Mouse (Mus musculus) brain, adult 2 months (tissue): ENCODE data around the gene Il1rl2.
"Not testable (repeated sequence)": the region's sequence is repeated elsewhere in the genome, so short reads cannot be mapped to it uniquely, and the experiment has no call there.

Experiments
- DNase-seq: peaks from one replicate; pipeline ENCODE4 v3.0.0; 2011; ENCODE audit warnings: low read depth, low spot score

Gene Il1rl2

DNA sequence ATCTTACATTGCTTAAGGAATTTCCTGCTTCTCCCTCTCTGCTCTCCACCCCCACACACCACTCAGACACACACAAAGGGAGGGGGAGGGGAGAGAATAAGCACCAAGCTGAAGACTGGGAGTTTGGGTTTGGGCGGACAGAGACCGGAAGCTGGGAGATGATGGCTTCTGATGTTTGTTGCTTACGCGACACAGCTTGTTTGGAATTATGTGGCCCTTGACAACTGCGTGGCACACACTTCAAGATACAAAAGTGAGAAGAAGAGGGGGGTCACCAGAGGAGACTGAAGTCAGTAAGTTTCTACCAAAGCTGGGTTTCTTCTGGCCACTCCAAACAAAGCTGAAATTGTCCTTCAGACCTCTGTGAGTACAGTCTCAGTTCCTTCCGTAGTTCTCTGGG, at the start of gene Il1rl2:
Il1rl2 (plus strand) TSS at position 154 of the 400 bp plus-strand sequence.
- DNase-seq = peak; percentile 40

DNA sequence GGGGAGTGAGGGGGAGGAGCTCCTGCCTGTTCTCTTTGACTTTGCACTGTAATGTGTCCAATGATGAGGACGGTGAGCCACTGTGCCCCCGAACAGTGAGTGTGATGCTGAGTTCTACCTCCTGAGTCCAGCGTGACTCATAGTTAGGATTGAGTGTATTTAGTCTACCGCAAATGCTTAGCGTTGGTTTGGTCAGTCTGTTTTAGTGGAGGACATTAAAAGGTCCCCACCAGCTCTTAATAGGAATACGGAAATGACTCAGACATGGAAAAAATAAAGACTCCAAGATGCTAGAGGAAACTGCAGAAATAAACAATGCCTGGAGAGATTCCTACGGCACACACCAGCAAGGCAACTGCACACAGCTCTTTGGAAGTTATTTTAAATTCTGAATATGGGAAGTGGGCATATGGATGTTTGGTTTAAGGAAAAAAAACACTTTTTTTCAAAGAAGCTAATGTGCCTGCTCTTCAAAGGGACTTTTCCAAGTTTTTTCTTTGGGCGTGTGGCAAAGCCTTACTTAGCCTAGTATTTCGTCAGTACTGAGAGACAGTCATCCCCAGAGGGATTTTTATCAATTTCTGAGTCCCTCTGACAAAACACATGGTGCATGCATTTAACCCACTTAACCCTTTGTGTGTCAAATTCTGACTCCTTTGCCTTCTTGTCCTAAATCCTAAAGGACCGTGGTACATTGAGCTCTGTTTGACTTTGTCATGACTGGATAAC, 49.0 kb upstream of the Il1rl2 start:
- DNase-seq = no peak

DNA sequence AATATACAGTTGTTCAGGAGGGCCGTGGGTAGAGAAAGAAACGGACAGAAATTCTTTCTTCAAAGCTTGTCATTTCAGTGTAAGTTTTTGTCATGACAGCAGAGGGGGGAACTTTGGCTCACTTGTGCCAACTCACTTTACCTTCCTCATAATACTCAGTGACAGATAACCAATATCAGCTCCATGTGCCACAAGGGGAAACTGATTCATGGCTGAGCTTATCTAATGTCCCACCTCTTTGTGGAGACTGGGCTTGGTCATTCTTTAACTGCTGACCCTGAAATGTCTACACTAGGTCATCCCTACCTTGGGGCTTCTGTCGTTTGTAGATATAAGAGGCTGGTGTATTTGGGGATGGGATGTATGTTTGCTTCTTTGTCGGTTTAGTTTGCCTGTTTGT, 46.5 kb upstream of the Il1rl2 start:
- no peak for DNase-seq

DNA sequence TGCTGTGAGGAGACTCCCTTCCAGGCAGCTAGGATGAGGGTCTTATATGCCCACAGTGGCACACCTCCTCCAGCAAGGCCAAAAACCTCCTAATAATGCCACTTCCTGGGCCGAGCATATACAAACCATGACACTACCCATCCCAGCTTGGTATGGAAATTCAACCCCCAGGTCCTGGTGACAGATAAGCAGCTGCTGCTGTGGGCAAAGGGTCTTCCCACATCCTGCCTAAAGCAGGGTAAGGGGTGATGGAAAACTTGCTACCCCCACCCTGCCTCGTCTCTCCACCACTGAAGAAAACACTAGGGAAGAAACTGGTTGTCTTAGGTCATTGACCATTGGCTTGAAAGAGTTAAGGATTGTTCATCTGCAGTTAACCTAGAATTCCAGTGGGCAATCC, 45.7 kb upstream of the Il1rl2 start:
- DNase-seq = no peak

DNA sequence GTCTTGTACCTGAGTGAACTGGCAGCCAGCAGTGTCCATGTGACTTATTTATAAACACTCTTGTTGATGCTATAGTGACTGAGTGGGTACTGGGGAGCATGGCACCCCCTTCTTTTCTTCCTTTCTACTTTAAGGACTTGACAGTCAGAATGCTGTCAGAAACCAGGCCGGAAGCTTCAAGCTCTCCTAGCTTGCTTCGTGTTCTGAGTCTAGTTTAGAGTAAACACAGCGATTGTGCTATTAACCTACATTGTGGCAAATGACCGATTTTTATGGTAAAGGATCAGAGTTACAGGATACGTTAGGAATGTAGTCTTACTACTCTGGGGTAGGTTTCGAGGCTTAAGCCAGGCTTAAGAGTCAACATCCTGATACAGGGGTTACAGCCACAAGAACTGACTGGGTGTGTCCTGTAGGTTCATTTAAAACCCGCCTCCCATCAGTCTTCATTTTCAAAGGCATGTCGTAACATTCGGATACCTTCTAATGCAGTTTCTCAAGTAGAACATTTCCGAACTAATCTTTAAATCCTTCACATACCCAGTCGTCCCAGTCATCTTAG, 45.1 kb upstream of the Il1rl2 start:
- no peak for DNase-seq

DNA sequence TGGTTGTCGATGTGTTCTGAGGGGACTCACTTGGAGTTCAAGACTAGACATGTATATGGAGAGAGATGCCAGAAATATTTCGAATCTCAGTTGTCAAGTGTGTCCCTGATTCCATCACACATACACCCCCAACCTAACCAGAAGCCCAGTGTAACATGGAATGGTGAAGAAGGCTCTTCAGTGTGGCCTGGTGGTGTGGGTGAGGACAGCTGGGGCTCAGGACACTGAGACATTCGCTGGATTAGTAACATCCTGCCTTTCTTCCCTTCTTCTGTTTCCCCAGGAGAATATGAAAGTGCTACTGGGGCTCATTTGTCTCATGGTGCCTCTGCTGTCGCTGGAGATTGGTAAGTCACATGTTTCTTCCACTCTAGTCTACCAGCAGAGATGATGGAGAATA, 42.5 kb upstream of the Il1rl2 start:
- no peak for DNase-seq

DNA sequence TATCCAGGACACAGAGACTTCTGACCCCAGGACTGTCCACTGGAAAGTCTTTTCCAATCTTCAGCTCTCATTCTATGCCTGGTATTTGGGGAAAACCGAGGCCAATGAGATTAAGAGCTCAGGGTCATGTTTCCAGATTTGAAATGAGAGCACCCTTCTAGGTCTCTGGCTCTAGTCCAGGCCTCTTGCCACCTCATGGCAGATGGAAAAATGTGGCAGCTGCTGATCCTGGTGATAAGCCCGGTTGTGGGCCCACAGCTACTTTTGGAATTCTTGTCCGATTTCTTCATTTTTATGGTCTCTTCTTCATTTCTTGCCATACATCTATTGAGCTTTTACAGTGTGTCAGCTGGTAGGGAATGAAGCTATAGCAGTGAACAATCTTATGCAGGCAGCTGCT, 42.0 kb upstream of the Il1rl2 start:
- DNase-seq = peak; percentile 31

DNA sequence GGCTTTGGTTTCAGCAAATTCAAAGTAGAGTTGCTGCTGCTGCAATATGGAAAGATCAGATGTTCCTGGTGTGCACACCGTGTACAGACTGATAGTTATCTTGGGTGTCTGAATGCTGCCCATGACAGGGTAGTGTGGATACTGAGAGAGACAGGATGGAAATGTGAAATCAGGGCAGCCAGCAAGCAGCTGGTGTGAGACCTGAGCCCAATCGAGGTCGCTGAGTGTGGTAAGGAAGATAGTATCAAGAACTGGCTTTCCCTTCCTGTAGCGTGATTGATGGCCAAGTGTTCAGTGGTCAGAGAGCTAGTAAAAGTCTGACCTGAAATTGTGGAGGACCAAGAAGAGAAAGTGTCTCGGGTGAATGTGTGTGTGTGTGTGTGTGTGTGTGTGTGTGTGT, 40.4 kb upstream of the Il1rl2 start:
- no peak for DNase-seq

DNA sequence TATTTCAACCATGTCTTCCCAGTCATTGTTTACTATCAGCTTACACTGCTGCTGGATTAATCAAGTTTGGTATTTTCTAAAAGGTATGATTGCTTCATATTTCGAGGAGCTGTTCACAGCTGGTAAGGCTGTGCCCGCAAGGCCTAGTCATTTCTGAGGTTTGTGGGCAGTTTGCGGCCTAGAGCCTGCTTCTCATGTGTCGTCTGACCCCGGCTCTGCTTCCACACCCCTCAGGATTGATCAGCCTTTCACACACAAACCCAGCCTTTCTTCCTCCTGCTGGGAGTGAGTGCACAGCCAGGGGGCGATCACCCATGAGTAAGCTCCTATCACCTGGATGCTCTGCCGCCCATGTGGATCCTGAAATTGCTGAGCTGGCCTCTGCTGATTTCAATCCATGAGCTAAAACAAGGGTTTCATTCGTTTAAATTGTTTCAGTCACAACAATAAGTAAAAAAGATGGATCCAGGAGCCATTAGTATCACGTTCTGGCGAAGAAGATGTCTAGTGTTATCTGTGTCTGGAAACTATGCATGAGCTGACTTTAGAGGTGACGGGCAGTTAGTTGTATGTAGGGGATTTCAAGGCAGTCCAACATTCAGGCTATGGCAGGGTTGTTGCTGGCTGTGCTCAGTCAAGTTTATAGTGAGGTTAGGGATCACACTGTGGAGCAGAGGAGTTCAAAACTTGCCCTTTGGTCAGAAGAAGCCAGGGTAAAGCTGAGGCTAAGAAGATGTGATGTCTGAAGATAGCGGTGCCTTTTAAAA, 33.7 kb upstream of the Il1rl2 start:
- no peak for DNase-seq

DNA sequence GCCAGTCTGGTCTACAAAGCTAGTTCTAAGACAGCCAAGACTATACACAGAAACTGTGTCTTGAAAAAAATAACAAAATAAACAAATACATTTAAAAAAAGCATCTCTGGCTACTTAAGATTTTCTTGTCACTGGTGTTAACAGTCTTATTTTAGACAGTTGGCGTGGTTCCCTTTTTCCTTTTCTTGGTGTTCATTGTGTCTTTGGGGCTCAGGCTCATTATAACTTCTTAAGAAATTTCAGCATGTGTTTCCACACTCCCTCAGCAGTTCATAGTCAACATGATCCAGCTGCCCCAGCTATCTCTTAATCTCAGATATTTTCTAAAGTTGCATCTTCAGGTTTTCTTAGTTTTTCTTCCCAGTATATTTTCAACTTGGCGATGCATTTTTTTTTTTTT, 32.2 kb upstream of the Il1rl2 start:
- DNase-seq = no peak

DNA sequence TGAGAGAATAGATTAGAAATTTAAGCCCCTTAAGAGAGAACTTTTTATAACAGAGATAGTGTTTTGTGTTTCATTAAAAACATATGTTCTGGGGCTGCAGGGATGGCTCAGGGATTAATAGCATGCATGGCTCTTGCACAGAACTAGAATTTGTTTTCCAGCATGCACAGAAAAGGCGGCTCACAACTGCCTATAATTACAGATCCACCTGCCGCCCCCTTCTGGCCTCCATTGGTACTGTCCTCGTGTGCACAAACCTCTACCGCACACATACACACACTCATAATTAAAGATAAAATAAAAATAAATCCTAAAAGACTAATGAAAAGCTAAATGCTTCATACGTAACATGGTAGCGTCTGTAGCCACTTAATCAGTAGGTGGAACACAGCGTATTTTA, 30.5 kb upstream of the Il1rl2 start:
- no peak for DNase-seq

DNA sequence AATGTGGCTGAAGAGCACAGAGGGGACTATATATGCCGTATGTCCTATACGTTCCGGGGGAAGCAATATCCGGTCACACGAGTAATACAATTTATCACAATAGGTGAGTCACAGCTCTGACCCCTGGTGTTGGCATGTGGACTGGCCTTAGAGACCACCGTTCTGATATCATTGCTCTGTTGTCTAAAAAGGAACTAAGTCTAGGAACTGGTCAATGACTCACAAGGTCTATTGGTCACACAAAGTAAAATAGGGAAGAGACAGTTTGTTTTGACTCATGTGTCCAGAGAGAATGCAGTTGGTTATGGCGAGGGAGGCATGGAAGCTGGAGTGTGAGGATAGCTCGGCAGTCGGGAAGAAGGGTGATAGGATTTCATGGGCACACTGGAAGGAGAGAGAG, 29.6 kb upstream of the Il1rl2 start:
- DNase-seq = no peak

DNA sequence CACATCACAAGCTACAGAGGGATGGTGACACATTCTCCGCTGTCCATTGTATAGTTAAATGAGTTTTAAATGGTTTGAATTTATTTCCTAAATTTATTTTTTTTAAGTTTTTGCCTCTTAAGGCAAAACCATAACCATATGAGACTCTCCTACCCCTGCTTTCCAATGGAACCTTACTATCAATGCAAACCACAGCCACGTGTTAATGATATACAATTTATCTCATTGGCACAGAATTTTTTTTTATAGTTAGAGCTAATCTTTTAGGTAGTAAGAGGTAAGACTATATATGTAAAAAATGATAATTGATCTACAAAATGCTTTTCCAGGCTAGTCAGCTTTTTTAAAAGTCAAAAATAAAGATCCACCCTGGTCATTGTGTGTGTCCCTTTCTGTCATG, 26.4 kb upstream of the Il1rl2 start:
- no peak for DNase-seq

DNA sequence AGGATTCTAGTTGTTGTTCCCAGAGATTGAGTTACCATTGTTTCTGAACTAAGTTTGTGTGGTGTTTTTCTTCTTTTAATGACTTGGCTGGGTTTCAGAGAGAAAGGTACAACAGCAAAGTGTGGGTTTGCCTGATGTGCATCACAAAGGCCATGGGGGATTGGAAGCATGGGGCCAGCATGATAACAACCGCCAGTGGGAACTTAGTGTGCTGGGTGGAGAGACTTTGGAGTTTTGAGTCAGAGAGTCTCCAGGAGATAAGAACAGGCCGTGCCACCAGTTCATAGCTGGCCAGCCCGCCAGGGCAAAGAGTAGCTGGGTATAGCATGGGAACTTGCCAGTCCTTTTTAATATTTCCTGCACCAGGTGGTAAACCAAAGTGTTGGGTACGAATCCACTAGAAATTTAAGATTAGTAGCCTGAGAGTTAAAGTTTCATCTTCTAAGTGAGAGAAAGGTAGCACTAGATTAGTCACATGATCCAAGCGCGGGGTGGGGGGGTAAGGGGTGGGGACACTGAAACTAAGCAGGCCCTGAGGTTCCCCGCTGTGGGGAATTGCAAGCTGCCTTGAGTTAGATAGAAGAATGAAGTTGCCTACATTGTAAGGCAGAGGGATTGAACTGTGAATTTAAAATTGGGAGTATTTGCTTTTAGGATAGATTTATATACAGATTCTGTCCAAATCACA, 21.1 kb upstream of the Il1rl2 start:
- no peak for DNase-seq

DNA sequence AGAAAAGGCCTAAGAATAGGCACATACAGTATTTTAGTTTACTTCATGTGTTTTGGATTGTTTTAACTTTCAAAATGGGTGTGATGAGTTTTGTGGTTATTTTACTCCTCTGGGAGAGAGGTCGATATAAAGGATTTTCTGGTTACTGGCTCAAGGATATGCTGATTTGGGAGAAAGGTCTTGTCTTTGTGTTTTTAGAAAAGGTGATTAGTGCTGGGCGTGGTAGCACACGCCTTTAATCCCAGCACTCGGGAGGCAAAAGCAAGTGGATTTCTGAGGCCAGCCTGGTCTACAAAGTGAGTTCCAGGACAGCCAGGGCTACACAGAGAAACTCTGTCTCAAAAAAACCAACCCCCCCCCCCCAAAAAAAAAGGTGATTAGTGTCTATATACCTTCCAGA, 20.1 kb upstream of the Il1rl2 start:
- DNase-seq = not testable (repeated sequence)

DNA sequence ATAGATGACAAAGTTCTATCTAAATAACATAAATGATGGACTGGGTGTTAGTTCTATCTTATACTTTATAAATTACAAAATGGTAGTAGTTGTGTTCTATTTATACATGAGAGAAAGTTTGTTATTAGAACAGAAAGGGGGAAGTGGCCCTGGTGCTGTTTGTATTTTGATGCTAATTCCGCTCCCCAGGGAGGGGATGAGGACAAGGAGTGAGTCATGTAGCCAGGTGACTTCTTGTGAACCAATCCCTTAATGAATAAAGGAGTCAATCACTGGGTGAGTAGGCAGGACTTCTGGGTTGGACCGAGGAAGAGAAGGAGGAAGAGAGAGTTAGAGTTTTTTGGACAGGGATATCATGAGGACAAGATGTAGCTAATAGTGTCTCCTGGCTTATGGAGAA, 18.3 kb upstream of the Il1rl2 start:
- DNase-seq = no peak

DNA sequence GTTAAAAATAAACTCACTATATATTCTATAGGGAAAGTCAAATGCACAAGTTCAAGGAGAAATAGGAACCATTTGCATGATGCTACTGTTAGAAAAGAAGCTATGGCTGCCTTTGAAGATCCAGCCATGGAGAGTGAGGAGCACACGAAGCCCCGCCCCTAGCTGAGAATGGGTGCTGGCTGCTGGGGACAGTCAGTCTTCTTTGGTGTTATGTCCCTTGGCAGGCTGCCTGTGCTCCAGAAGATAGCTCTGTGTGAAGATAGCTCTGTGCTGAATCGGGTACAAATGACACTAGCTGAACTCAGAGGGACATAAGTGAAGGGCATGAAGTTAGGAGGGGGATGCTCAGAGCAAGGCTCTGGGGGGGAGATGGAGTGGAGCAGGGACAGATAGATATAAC, 13.3 kb upstream of the Il1rl2 start:
- DNase-seq = no peak

DNA sequence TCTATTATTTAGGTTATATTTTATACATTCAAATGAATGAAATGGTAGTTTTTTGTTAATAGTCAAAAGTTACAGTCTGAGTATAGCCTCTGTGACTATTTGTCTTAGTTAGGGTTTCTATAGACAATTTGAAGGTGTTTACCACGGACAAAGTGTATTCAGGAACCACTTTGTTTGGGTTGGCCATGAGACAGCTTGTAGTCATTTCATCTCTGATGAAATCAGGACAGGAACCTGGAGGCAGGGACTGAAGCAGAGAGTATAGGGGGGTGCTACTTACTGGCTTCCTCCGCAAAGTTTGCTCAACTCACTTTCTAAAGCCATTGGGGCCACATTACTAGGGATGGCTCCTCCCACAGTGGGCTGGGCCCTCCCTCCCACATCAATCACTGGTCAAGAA, 12.8 kb upstream of the Il1rl2 start:
- no peak for DNase-seq

DNA sequence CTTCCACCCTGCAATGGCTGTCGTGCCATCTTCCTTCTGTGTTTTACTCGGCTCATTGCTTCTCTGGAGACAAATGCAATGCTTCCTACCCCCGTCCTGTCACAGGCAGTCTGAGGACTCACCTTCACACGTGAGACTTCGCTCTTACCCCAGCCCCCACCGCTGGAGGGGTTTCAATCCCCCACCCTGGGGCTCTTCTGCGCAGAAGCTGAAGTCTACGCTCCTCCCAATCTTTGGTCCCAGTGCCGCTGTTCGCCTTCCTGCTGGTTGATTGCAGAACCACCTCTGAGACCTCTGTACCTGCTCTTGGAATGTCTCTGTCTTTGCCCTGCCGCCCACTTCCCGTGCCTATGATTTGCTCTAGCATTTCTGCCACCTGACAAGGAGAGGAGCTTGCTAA, 10.4 kb upstream of the Il1rl2 start:
- DNase-seq = peak; percentile 39

DNA sequence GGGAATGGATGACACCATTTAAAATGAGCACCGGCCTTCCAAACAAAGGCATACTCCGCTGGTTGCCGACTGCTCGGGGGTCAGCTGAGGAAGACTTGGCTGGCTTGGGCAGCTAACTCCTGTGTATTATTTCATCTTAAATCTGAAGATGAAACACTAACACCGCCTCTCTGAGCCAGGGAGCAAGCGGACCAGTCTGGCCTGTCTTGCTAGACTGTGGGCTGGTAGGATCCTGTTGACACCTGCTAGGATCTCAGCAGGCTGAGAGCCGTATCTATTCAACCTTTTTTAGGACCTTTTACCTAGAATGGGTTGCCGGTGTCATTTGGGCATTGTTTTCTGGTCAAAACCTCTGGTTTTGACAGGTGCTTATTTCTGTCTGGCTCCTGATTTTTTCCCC, 6.8 kb upstream of the Il1rl2 start:
- no peak for DNase-seq

DNA sequence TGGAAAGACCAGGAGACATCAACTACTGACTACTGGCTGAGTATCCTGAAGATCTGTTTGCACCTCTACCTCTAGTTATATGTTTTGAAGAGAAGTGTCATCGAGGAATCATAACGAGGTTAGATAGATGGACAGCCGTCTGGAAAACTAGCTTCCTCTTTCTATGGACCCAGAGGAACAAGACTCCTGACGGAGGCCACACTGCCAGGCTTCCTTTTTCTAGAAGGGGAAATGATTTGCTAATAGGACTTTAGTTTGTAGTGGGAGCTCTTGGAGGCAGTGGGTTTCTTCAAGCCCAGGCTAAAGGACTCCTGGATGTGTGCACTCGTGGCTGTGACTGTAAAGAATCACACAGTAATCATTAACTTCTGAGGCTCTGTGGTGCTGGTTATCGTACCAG, 2.6 kb upstream of the Il1rl2 start:
- no peak for DNase-seq

DNA sequence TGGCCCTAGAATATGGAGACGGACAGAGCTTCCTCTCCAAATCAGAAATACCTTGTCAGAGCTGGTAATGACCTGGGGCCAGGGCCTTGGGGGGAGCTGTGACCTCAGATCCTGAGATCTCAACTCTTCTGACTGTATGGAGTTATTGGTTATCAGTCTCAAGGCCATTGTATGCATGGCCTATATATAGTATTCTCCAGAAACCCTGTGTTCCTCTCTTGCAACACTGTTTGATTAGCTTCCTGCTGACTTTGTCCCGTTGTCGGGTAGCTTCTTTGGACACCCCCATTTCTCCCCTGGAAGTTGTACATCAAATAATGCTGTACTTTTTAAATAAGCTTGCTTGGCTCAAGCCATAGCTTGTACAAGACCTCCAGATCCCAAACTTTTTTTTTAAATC, 1.9 kb upstream of the Il1rl2 start:
- DNase-seq = no peak
